Mouse (Mus musculus): ENCODE results near the gene Mical3. TPM values are rescaled to one million over a fixed set of nuclear protein-coding genes. Genes with fewer than 3 reads are reported as not detected.

The Mical3 gene
- polyA plus RNA-seq, 1 experiment from 2014 or later, result 18.0 TPM

- WGBS, result 88% methylated on average over 11 of the region's 11 CpGs
- Histone ChIP-seq H3K27ac (ENCODE audit: low read depth, low read length) (no peak overlapping the region), H3K27me3 (ENCODE audit: control insufficient read depth, insufficient read depth, low read length) (no peaks in the 10 kb centered on the region), H3K4me3 (ENCODE audit: low read depth, low read length) (no peak overlapping the region), H3K4me1 (replicated peaks; ENCODE audit: control insufficient read depth, insufficient read depth, low read length) (no peaks in the 10 kb centered on the region), H3K9me3 (ENCODE audit: control insufficient read depth, low read length) (no peaks in the 10 kb centered on the region), H3K4me2 (ENCODE audit: low read depth, low read length, severe bottlenecking) (no peak overlapping the region), H3K36me3 (ENCODE audit: control insufficient read depth, insufficient read depth, low read length) (no peaks in the 10 kb centered on the region), H3K9ac (ENCODE audit: low read length) (no peak overlapping the region)
- DNase-seq (ENCODE audit: low spot score) (no peak), ATAC-seq (replicated peaks; ENCODE audit: low FRiP score) (no peak)
These were observed 116.5 kb downstream of the Mical3 start for GRCm38 (mm10) chr6:121014339-121014738.

DNA sequence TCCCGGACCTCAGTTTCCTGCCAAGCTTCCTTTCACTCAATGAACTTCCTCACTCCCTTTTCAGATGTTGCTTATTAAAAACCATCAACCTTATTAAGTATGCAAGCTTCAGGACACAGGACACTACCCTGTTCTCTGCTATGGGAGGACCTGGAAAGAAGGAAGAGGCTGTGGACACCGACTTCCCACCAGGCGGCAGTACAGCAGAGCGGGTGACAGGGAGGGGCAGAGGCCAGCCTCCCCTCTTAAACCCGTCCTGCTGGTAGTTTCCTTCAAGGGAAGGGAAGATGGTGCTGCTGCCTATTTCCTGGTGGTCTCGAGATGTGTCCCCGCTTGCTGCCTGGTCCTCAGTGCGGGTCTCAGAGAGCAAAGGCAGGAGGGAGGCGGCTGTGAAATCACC lies 117.0 kb downstream of the Mical3 start:
- no peaks in the 10 kb centered on the region for H3K9me3 ChIP-seq (ENCODE audit: control insufficient read depth, low read length)
- H3K4me2 ChIP-seq (ENCODE audit: low read depth, low read length, severe bottlenecking), result no peak overlapping the region
- ATAC-seq (replicated peaks; ENCODE audit: low FRiP score), result no peak
- H3K27ac ChIP-seq (ENCODE audit: low read depth, low read length), result no peak overlapping the region
- H3K27me3 ChIP-seq (ENCODE audit: control insufficient read depth, insufficient read depth, low read length), result no peaks in the 10 kb centered on the region
- H3K9ac ChIP-seq (ENCODE audit: low read length), result no peak overlapping the region; the same call in 1 of the 2 replicates
- H3K36me3 ChIP-seq (ENCODE audit: control insufficient read depth, insufficient read depth, low read length), result no peaks in the 10 kb centered on the region
- no peaks in the 10 kb centered on the region for H3K4me1 ChIP-seq (replicated peaks; ENCODE audit: control insufficient read depth, insufficient read depth, low read length)
- 53% methylated on average over 9 of the region's 9 CpGs for WGBS
- DNase-seq (ENCODE audit: low spot score), result peak; percentile 57
- no peak overlapping the region for H3K4me3 ChIP-seq (ENCODE audit: low read depth, low read length)

DNA sequence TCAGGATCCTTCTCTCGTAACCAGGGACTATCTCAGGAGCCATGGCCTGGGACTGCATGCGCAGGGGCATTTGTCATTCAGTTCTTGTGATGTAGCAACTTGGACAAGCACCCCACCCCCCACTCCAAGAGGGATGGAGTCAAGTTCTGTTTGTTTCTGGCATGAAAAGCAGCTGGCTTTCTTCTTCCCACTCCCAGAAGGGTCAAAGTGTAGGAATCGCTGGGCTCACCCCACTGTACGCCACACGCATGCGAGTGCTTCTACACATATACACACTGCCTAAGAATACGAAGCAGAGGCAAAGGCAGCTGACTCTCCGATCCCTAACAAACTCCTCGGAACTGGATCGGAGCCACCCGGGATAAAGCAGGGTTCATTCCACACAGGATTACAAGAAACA lies 119.1 kb downstream of the Mical3 start:
- H3K9ac ChIP-seq (ENCODE audit: low read length), result no peak overlapping the region
- no peak for ATAC-seq (replicated peaks; ENCODE audit: low FRiP score)
- WGBS, result 94% methylated on average over 11 of the region's 11 CpGs
- H3K27ac ChIP-seq (ENCODE audit: low read depth, low read length), result no peak overlapping the region
- H3K9me3 ChIP-seq (ENCODE audit: control insufficient read depth, low read length), result no peaks in the 10 kb centered on the region
- H3K4me2 ChIP-seq (ENCODE audit: low read depth, low read length, severe bottlenecking), result no peak overlapping the region
- no peak overlapping the region for H3K4me3 ChIP-seq (ENCODE audit: low read depth, low read length)
- no peak for DNase-seq (ENCODE audit: low spot score)
- H3K27me3 ChIP-seq (ENCODE audit: control insufficient read depth, insufficient read depth, low read length), result no peaks in the 10 kb centered on the region
- H3K4me1 ChIP-seq (replicated peaks; ENCODE audit: control insufficient read depth, insufficient read depth, low read length), result no peaks in the 10 kb centered on the region
- H3K36me3 ChIP-seq (ENCODE audit: control insufficient read depth, insufficient read depth, low read length), result no peaks in the 10 kb centered on the region

- H3K4me1 ChIP-seq (replicated peaks; ENCODE audit: control insufficient read depth, insufficient read depth, low read length), result no peaks in the 10 kb centered on the region
- DNase-seq (ENCODE audit: low spot score), result no peak
- H3K36me3 ChIP-seq (ENCODE audit: control insufficient read depth, insufficient read depth, low read length), result no peaks in the 10 kb centered on the region
- H3K9me3 ChIP-seq (ENCODE audit: control insufficient read depth, low read length), result no peaks in the 10 kb centered on the region
- H3K4me3 ChIP-seq (ENCODE audit: low read depth, low read length), result no peak overlapping the region
- 93% methylated on average over 8 of the region's 8 CpGs for WGBS
- H3K9ac ChIP-seq (ENCODE audit: low read length), result no peak overlapping the region
- no peaks in the 10 kb centered on the region for H3K27me3 ChIP-seq (ENCODE audit: control insufficient read depth, insufficient read depth, low read length)
- no peak for ATAC-seq (replicated peaks; ENCODE audit: low FRiP score)
- no peak overlapping the region for H3K27ac ChIP-seq (ENCODE audit: low read depth, low read length)
- H3K4me2 ChIP-seq (ENCODE audit: low read depth, low read length, severe bottlenecking), result no peak overlapping the region
These were observed 121.1 kb downstream of the Mical3 start for GRCm38 (mm10) chr6:121009651-121010050.

GRCm38 (mm10) chr6:121004959-121005358 lies 125.8 kb downstream of the Mical3 start:
- no peaks in the 10 kb centered on the region for H3K4me1 ChIP-seq (replicated peaks; ENCODE audit: control insufficient read depth, insufficient read depth, low read length)
- no peak for DNase-seq (ENCODE audit: low spot score)
- H3K4me2 ChIP-seq (ENCODE audit: low read depth, low read length, severe bottlenecking), result no peak overlapping the region
- no peaks in the 10 kb centered on the region for H3K27me3 ChIP-seq (ENCODE audit: control insufficient read depth, insufficient read depth, low read length)
- WGBS, result 75% methylated on average over 4 of the region's 4 CpGs
- no peak overlapping the region for H3K27ac ChIP-seq (ENCODE audit: low read depth, low read length)
- H3K9me3 ChIP-seq (ENCODE audit: control insufficient read depth, low read length), result no peaks in the 10 kb centered on the region
- H3K9ac ChIP-seq (ENCODE audit: low read length), result no peak overlapping the region
- no peak overlapping the region for H3K4me3 ChIP-seq (ENCODE audit: low read depth, low read length)
- no peak for ATAC-seq (replicated peaks; ENCODE audit: low FRiP score)
- no peaks in the 10 kb centered on the region for H3K36me3 ChIP-seq (ENCODE audit: control insufficient read depth, insufficient read depth, low read length)

- DNase-seq (ENCODE audit: low spot score), result no peak
- H3K4me3 ChIP-seq (ENCODE audit: low read depth, low read length), result no peak overlapping the region
- no peaks in the 10 kb centered on the region for H3K9me3 ChIP-seq (ENCODE audit: control insufficient read depth, low read length)
- WGBS, result 69% methylated on average over 3 of the region's 3 CpGs
- H3K27ac ChIP-seq (ENCODE audit: low read depth, low read length), result no peak overlapping the region
- H3K4me1 ChIP-seq (replicated peaks; ENCODE audit: control insufficient read depth, insufficient read depth, low read length), result no peaks in the 10 kb centered on the region
- no peaks in the 10 kb centered on the region for H3K27me3 ChIP-seq (ENCODE audit: control insufficient read depth, insufficient read depth, low read length)
- no peak overlapping the region for H3K4me2 ChIP-seq (ENCODE audit: low read depth, low read length, severe bottlenecking)
- no peaks in the 10 kb centered on the region for H3K36me3 ChIP-seq (ENCODE audit: control insufficient read depth, insufficient read depth, low read length)
- H3K9ac ChIP-seq (ENCODE audit: low read length), result 0 out of 2 replicates have a peak overlapping the region, but pooled peaks have one; percentile 3
- no peak for ATAC-seq (replicated peaks; ENCODE audit: low FRiP score)
These were observed 127.8 kb downstream of the Mical3 start for GRCm38 (mm10) chr6:121002952-121003351.

- DNase-seq (ENCODE audit: low spot score) (no peak), ATAC-seq (replicated peaks; ENCODE audit: low FRiP score) (no peak)
- Histone ChIP-seq H3K4me1 (replicated peaks; ENCODE audit: control insufficient read depth, insufficient read depth, low read length) (no peaks in the 10 kb centered on the region), H3K9me3 (ENCODE audit: control insufficient read depth, low read length) (no peaks in the 10 kb centered on the region), H3K27ac (ENCODE audit: low read depth, low read length) (no peak overlapping the region), H3K36me3 (ENCODE audit: control insufficient read depth, insufficient read depth, low read length) (no peaks in the 10 kb centered on the region), H3K4me2 (ENCODE audit: low read depth, low read length, severe bottlenecking) (no peak overlapping the region), H3K4me3 (ENCODE audit: low read depth, low read length) (no peak overlapping the region), H3K9ac (ENCODE audit: low read length) (no peak overlapping the region), H3K27me3 (ENCODE audit: control insufficient read depth, insufficient read depth, low read length) (no peaks in the 10 kb centered on the region)
- WGBS, result 90% methylated on average over 8 of the region's 8 CpGs
These were observed 130.8 kb downstream of the Mical3 start for GRCm38 (mm10) chr6:120999860-121000526.

- 78% methylated on average over 5 of the region's 5 CpGs for WGBS
These were observed 131.7 kb downstream of the Mical3 start for GRCm38 (mm10) chr6:120999087-120999486.

GRCm38 (mm10) chr6:120996607-120997006 lies 134.2 kb downstream of the Mical3 start:
- H3K36me3 ChIP-seq (ENCODE audit: control insufficient read depth, insufficient read depth, low read length), result no peaks in the 10 kb centered on the region
- H3K27ac ChIP-seq (ENCODE audit: low read depth, low read length), result no peak overlapping the region
- no peak overlapping the region for H3K4me3 ChIP-seq (ENCODE audit: low read depth, low read length)
- no peaks in the 10 kb centered on the region for H3K9me3 ChIP-seq (ENCODE audit: control insufficient read depth, low read length)
- 89% methylated on average over 6 of the region's 6 CpGs for WGBS
- no peaks in the 10 kb centered on the region for H3K4me1 ChIP-seq (replicated peaks; ENCODE audit: control insufficient read depth, insufficient read depth, low read length)
- no peak for ATAC-seq (replicated peaks; ENCODE audit: low FRiP score)
- H3K9ac ChIP-seq (ENCODE audit: low read length), result no peak overlapping the region
- DNase-seq (ENCODE audit: low spot score), result no peak
- H3K27me3 ChIP-seq (ENCODE audit: control insufficient read depth, insufficient read depth, low read length), result no peaks in the 10 kb centered on the region
- no peak overlapping the region for H3K4me2 ChIP-seq (ENCODE audit: low read depth, low read length, severe bottlenecking)

More at GRCm38 (mm10) chr6:120999087-120999486, 131.7 kb downstream of the Mical3 start:
- Histone ChIP-seq H3K27ac (ENCODE audit: low read depth, low read length) (no peak overlapping the region), H3K4me1 (replicated peaks; ENCODE audit: control insufficient read depth, insufficient read depth, low read length) (no peaks in the 10 kb centered on the region), H3K36me3 (ENCODE audit: control insufficient read depth, insufficient read depth, low read length) (no peaks in the 10 kb centered on the region), H3K27me3 (ENCODE audit: control insufficient read depth, insufficient read depth, low read length) (no peaks in the 10 kb centered on the region), H3K4me2 (ENCODE audit: low read depth, low read length, severe bottlenecking) (no peak overlapping the region), H3K9me3 (ENCODE audit: control insufficient read depth, low read length) (no peaks in the 10 kb centered on the region), H3K4me3 (ENCODE audit: low read depth, low read length) (no peak overlapping the region), H3K9ac (ENCODE audit: low read length) (no peak overlapping the region)
- DNase-seq (ENCODE audit: low spot score), result no peak
- ATAC-seq (replicated peaks; ENCODE audit: low FRiP score), result no peak

Data from forebrain, embryonic 11.5 days (tissue).